Mouse (Mus musculus) layer of hippocampus, postnatal 14 days (tissue): ENCODE measurements around the gene Atxn1. TPM values are rescaled to one million over a fixed set of nuclear protein-coding genes. Genes with fewer than 3 reads are reported as not detected.

ENCODE experiments used
- DNase-seq, 2 experiments: peaks; one replicate each; pipeline ENCODE4 v3.0.0; 2021 to 2022; ENCODE audit warnings: low spot score in 2 of 2, mixed read lengths in 1 of 2
- total RNA-seq, 2 experiments: library from RNA; stranded (reverse); gene quantifications; 2 replicates each; pipeline ENCODE4 v1.2.3; 2021

Atxn1 gene
- total RNA-seq, 2 experiments from 2014 or later: 92.4 to 124 TPM

- DNase-seq: no peak
These were observed 224.4 kb downstream of the Atxn1 start for GRCm38 (mm10) chr13:45740369-45740768.

GRCm38 (mm10) chr13:45736241-45736640 lies 228.6 kb downstream of the Atxn1 start:
- DNase-seq: no peak

GRCm38 (mm10) chr13:45735802-45736201 lies 229.0 kb downstream of the Atxn1 start:
- DNase-seq: no peak

- DNase-seq: no peak
These were observed 230.3 kb downstream of the Atxn1 start for GRCm38 (mm10) chr13:45734531-45734930.

- DNase-seq: no peak
These were observed 232.2 kb downstream of the Atxn1 start for GRCm38 (mm10) chr13:45732590-45732989.

GRCm38 (mm10) chr13:45726917-45727316 lies 237.9 kb downstream of the Atxn1 start:
- DNase-seq: no peak

- no peak for DNase-seq
These were observed 238.6 kb downstream of the Atxn1 start for GRCm38 (mm10) chr13:45726181-45726580.

- DNase-seq: no peak
These were observed 240.1 kb downstream of the Atxn1 start for GRCm38 (mm10) chr13:45724507-45725259.

GRCm38 (mm10) chr13:45722885-45723284 lies 241.9 kb downstream of the Atxn1 start:
- no peak for DNase-seq

GRCm38 (mm10) chr13:45721621-45722020 lies 243.2 kb downstream of the Atxn1 start:
- DNase-seq: no peak

- no peak for DNase-seq
These were observed 246.0 kb downstream of the Atxn1 start for GRCm38 (mm10) chr13:45718850-45719249.

- peak in 1 of 2 experiments; percentile 53 for DNase-seq
These were observed 249.1 kb downstream of the Atxn1 start for GRCm38 (mm10) chr13:45715583-45716180.

GRCm38 (mm10) chr13:45710041-45710440 lies 254.8 kb downstream of the Atxn1 start:
- no peak for DNase-seq

- DNase-seq: no peak
These were observed 255.4 kb downstream of the Atxn1 start for GRCm38 (mm10) chr13:45709402-45709801.

GRCm38 (mm10) chr13:45701296-45701790 lies 263.5 kb downstream of the Atxn1 start:
- DNase-seq: no peak

GRCm38 (mm10) chr13:45698982-45699381 lies 265.8 kb downstream of the Atxn1 start:
- no peak for DNase-seq

- no peak for DNase-seq
These were observed 268.8 kb downstream of the Atxn1 start for GRCm38 (mm10) chr13:45696009-45696408.

- no peak for DNase-seq
These were observed 269.8 kb downstream of the Atxn1 start for GRCm38 (mm10) chr13:45694921-45695437.

GRCm38 (mm10) chr13:45693953-45694352 lies 270.9 kb downstream of the Atxn1 start:
- DNase-seq: no peak

- peak in 1 of 2 experiments; percentile 32 for DNase-seq
These were observed 271.3 kb downstream of the Atxn1 start for GRCm38 (mm10) chr13:45693534-45693933.

- no peak for DNase-seq
These were observed 271.7 kb downstream of the Atxn1 start for GRCm38 (mm10) chr13:45693126-45693525.

GRCm38 (mm10) chr13:45692440-45692839 lies 272.4 kb downstream of the Atxn1 start:
- DNase-seq: no peak
